Mouse (Mus musculus) retina, postnatal 7 days (tissue): ENCODE results near the gene Ip6k2.

ENCODE experiments used
- DNase-seq: peaks from one replicate; pipeline ENCODE4 v3.0.0-alpha.2; 2012; ENCODE audit warnings: low read depth, low spot score

Ip6k2 gene

GRCm38 (mm10) chr9:108820077-108820476 is 36.5 kb downstream of the Ip6k2 start:
- no peak for DNase-seq

- DNase-seq: no peak
These were observed 40.6 kb downstream of the Ip6k2 start for GRCm38 (mm10) chr9:108824144-108824685.

- DNase-seq: peak; percentile 90
These were observed 41.3 kb downstream of the Ip6k2 start for GRCm38 (mm10) chr9:108824755-108825413.

GRCm38 (mm10) chr9:108825820-108826699 is 42.5 kb downstream of the Ip6k2 start, which contains the start of gene Celsr3:
Gene Celsr3 (plus strand): TSS chr9:108826320.
- DNase-seq: peak; percentile 90

- DNase-seq: no peak
These were observed 43.2 kb downstream of the Ip6k2 start for GRCm38 (mm10) chr9:108826700-108827340.

GRCm38 (mm10) chr9:108827454-108827853 is 43.9 kb downstream of the Ip6k2 start:
- DNase-seq: no peak

GRCm38 (mm10) chr9:108827906-108828305 is 44.3 kb downstream of the Ip6k2 start:
- DNase-seq: no peak

- no peak for DNase-seq
These were observed 48.0 kb downstream of the Ip6k2 start for GRCm38 (mm10) chr9:108831637-108832036.

GRCm38 (mm10) chr9:108832390-108833108 is 49.0 kb downstream of the Ip6k2 start:
- peak; percentile 84 for DNase-seq

- no peak for DNase-seq
These were observed 59.4 kb downstream of the Ip6k2 start for GRCm38 (mm10) chr9:108842989-108843388.

- no peak for DNase-seq
These were observed 61.8 kb downstream of the Ip6k2 start for GRCm38 (mm10) chr9:108845390-108845789.

GRCm38 (mm10) chr9:108847374-108847773 is 63.8 kb downstream of the Ip6k2 start:
- DNase-seq: no peak

GRCm38 (mm10) chr9:108848419-108848818 is 64.8 kb downstream of the Ip6k2 start:
- DNase-seq: no peak

- no peak for DNase-seq
These were observed 69.4 kb downstream of the Ip6k2 start, which contains the start of gene Slc26a6 for GRCm38 (mm10) chr9:108852976-108853375. Gene Slc26a6 (plus strand): TSS chr9:108853283.

- peak; percentile 79 for DNase-seq
These were observed 70.1 kb downstream of the Ip6k2 start for GRCm38 (mm10) chr9:108853635-108854240.

- peak; percentile 69 for DNase-seq
These were observed 70.7 kb downstream of the Ip6k2 start for GRCm38 (mm10) chr9:108854241-108854696.

GRCm38 (mm10) chr9:108855335-108855734 is 71.7 kb downstream of the Ip6k2 start:
- no peak for DNase-seq
